Mouse (Mus musculus) ovary, postnatal 36 days (tissue): ENCODE measurements around the gene Nrap.

ENCODE experiments used
- DNase-seq: peaks from one replicate; pipeline ENCODE4 v3.0.0; 2022; ENCODE audit warnings: low spot score, mixed read lengths

The Nrap gene

DNA sequence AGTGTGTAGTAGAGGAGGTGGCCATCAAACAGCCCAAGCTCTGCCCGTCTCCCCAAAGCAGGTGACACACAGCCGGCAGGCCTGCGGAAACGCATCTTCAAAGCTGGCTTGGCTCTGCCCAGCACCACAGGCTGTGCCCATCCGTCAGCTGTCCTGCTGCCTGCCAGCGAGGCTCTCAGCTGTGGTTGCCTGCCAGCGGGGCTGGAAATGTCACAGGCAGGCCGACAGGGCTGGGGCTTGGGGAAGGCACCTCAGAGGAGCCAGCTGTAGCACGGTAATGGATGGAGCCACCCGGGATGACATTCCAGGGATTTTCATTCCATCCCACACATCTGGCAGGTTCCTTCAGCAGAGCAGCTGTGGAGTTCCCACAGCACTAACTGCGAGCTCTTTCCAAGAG is 89.0 kb downstream of the Nrap start:
- DNase-seq: no peak

DNA sequence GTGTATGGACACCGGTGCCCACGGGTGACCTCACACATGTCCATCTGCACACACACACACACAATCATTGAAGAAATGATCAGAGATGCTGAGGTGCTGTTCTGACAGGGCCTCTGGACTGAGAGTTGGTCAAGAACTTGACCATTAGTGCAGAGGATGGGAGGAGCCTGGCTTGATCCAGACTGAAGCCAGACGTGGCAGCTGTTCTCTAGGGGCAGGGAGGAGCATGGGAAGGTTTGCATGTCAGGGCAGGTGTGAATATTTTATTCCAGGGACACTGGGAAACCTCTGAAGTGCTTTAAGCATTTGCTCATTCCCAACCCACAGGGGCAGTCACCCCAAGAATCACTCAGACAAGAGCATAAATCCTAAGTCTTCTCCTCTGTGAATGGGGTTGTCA is 92.6 kb downstream of the Nrap start:
- no peak for DNase-seq

DNA sequence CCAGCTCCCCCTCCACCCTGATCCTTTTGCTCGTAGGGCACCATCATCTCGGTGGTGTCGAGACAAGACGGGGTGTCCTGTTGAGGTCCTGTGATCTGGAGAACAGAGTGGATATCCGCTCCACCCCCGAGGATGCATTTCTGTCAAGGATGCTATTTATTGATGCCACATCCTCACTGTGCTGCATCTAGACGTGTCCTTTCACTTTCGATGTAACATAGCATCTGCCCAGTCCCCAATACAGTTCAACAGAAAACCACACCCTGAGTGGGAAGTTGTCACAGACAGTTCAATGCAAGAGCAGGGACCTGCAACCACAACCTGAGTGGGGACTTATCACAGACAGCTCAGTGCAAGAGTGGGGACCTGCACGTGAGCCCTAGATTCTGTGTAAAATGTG is 93.2 kb downstream of the Nrap start:
- DNase-seq: no peak

DNA sequence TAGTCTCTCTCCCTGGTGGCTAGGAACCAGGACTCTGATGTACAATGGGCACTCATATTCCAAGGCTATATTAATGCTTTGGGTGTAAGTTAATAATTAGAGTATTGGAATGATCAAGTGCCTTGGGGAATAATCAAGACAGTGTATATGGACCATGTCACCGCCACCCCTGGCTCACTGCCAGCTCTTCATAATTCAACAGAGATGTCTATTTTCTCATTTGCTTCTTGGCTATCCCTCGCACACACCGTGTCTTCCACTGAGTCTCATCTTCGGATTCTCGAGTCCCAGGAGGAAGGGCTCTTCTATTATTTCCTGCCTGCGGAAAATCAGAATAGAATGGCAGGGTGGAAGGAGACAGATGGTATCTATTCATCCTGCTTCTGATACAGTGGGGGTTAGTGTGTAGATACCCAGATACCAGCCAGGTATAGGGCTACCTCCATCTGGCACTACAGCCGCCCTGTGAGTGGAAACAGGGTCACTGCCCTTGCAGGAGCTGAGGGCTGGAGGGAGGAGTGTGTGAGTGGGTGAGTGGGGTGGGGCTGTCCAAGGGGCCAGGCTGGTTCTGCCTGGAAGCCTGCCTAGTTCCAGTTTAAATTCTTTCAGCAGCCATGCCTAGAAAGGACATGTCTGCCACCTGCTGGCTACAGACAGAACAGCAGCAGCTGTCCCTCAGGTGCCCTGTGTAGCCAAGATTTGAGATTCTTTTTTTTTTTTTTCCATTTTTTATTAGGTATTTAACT is 95.0 kb downstream of the Nrap start:
- peak; percentile 62 for DNase-seq

DNA sequence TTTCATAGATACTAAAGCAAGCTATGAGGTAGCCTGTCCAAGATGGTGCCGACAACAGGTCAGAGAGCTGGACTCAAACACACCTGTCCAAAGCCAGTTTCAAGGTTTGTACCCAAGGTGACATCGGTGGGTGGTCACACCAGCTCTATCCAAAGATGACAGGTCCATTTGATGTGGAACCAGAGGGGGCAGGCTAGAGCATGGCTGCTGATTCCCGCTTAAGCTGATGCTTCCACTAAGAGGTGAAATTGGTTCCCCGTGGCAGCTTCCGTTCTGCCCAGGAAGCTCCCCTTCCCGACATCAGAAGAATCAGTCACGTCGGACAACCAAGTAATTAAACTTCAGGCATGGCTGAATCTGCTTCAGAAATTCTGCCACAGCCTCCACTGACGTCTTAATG is 97.5 kb downstream of the Nrap start:
- DNase-seq: no peak

DNA sequence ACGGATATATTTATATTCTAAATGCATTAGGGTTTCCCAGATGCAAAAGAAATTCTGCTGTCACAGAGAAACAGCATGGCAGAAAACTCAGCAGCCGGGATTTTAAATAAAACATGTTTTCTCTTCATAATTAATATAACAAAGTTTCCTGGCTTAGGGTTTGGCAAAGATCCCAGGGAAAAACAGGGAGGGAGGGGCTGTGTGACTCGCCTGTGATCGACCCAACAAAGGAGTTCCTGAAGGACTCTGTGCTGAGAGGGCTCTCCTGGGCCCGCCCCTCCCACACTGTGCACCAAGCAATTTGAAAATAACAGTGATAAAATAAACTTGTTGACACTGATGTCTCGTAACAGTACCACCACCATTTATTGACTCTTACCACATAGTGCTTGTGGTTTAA is 97.9 kb downstream of the Nrap start:
- DNase-seq: no peak

DNA sequence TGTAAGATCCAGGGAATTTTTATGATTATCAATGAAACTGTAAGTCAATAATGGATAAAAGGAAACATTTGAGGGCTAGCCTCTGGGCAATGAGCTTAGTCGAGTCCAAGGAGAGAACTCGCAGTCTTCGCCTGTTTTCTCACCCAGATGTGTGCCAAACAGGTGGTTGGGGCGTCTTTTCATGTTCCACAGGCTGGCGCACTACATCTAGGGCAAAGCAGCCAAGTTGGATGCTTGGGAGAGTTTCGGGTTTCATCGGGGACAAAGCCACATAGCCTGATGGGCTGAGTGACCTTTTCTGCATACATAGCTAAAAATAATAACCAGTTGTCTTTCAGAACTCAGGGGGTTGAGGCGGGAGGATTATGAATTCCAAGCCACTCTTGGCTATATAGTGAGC is 100.2 kb downstream of the Nrap start:
- DNase-seq: no peak

DNA sequence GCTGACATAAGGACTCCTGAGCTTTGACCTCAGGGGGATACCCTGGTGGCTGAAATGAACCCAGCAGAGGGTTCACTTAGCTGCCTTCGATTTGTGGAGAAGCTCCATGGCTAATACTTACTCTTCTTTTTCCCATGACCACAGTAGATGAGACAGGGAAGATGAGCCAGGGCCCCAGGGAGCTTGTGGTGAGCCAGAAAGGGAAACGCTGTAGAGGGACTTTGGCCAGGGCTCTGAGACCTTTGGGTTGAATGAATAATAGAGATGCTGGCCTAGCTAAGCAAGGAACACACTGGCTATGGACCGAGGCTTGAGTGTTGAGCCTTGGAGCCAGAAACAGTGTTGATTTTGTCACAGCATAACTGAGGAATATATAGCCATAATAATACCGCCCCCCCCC is 101.4 kb downstream of the Nrap start:
- no peak for DNase-seq

DNA sequence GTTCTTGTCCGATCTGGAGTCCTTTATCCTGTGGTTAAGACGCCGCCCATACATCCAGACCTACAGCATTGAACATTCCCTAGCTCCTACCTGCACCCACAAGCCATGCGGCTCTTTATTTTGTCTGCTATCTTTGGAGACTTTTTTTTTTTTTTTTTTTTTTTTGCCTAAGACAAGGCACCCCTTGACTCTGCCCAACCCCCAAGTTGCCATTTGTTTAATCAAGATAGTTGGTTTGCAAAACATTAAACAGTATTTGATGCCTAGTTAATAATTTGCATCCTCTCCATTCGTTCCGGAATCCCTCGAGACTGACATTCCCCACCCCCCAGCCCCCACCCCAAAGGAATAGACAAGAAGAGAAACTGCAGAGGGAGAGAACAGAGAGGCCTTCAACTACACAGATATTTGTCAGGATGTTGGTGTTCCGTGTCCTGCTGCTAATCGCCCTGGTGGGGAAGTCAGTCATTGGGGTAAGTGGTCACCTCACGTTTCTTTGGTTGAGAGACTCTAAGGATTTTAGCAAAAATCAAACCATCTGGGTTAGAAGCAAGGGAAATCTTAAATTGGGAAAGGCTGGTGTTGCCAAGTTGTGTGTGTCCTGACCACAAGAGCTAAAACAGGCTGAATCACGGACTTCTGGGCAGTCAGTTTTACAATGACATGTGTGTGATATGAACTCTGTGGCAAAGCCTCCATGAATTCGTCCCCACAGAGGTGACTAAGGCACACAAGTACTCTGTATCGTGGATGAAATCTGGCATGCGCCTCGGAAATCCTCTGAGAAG is 102.1 kb downstream of the Nrap start:
- no peak for DNase-seq

DNA sequence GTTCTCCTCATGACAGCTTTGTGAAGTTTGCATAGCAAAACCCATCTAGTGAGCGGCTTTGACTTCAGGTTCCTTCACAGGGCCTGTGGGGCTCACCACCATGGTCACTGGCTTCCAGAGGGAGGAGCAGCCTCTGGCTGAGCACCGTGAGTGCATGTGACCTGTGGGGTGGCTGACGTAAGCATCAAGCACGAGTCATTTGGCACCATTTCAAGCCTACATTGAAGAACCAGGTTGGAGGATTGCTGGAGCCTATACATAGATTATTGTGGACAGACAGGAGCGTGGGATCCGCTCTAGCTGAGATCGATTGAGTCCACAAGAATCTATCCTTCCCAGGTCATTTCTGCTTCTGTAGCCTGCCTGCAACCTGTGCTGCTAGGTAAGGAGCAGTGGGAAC is 103.0 kb downstream of the Nrap start, which contains the start of gene Habp2:
Gene Habp2, plus strand, starts transcription at position 272 of the 400 bp plus-strand sequence.
- no peak for DNase-seq

DNA sequence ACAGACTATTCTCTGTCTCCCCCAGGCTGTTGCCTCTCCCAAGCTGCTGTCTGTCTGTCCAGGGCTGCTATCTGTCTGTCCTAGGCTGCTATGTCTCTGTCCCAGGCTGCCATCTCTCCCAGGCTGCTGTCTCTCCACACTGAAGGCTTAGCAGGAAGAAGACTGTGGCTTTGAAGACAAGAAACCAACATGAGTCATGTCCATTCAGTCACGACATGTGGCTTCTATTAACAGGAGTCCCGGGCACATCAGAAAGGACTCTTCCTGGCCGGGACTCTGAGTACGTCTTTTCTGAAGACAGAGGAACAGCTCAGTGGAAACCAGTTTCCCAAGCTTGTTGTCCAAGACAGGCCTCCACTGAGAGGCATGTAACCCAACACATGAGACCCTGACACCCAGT is 104.6 kb downstream of the Nrap start:
- no peak for DNase-seq

DNA sequence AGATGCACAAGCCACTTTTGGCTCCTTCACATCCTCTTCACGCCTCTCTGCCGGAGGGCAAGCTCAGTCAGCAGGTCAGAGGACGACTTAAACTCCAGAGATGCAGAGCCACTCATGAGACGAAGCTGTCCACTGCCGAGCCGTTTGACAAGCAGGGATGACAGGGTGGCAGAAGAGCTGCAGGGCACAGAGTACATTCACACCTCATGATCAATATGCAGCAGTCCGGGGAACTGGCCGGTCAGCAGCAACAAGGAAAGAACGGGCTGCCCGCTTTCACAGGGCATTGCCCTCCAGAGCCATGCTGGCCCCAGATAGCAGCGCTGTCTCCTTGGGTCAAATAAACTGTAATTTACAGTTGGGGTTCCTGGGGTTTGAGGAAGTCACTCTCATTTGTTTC is 111.5 kb downstream of the Nrap start:
- no peak for DNase-seq

DNA sequence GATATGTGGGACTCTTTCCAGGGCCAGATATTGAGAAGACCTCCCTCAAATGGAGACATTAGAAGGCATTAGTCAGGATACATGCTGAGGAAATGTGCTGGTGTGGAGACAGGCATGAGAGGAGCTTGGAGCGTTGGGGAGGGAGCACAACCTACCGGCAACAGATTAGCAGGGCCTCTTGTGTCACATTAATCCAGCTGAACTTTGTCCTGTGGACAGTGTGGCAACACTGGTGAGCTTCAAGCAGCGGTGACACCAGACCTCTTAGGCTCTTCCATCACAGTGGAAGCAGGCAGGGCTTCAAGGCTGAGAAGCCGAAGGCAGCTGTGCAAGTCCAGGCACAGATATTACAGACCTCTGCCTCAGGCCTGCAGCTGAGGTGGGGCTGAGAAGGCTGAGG is 111.9 kb downstream of the Nrap start:
- DNase-seq: no peak

DNA sequence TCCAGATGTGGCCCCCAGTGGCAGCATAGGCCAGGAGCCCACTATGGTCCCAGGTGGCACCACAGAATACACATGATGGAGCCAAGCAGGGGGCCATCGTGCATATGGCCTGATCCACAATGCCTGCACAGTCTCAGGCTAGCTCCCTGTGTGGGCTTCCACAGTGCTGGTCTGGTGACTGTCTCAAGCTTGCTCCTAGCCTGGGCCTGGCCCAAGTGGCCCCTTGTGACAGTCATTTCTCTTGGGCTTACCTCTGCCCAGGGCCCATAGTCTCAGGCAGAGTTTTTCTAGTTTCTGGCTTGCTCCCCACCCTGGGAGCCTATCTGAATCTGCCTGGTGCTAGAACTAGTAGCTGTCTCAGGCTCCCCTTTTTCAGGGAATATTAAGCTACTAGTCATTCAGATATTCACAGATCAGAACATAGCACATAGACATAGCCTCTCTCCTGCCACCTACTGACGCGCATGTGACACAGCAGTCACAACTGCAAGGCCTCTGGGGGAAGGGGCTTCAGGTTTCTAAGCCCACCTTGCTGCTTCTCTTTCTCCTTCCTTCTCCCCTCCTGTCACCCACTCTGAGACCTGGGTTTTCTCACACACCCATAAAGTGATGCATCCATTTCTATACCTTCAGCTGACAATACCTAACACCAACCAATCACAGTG is 112.6 kb downstream of the Nrap start:
- DNase-seq: no peak

DNA sequence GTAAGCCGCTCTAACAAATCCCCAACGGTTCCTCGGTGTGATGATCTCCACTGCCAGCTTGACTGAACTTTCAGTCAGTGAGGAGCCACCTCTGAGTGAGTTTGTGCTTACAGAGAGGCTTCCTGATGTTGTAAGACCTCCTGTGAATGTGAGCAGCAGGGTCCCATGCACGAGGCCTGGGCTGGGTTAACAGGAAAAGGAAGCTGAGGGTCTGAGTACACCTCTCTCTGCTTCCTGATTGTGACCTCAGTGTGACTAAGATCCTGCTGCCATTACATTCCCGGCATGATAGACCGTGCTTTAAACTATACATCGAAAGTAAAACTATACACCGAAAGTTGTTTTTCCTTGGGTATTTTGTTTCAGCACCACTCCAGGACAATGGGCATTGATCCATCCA is 117.8 kb downstream of the Nrap start:
- no peak for DNase-seq
